Mouse (Mus musculus): Measurements from ENCODE around the gene Glyat.

DNA sequence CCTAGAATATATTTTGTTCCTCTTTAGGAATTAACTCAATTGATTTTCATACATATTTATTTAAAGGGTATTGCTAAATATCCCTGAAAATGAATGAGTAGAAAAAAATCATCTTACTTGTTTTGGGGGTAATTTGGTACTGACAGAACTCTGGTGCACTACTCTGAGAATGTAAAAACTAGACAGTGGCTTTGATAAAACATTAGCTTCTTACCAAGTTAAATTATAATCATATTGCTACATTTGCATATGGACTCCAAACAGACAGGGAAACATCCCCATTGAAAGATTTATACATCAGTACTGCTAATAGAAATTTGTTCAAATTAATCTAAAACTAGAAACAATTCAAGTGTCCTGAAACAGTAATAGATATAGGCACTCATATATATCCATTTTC lies 52.1 kb downstream of the Glyat start:
- TF ChIP-seq CTCF (IDR thresholded peaks at IDR 0.05; ENCODE audit: low read depth) (no peak), EP300 (IDR thresholded peaks at IDR 0.05; ENCODE audit: low read depth) (no peak)
